Mouse (Mus musculus) adrenal gland, adult 8-10 months (tissue): Measurements from ENCODE around the gene Col9a3. TPM values are rescaled to one million over a fixed set of nuclear protein-coding genes. Genes with fewer than 3 reads are reported as not detected.

Source experiments
- DNase-seq: peaks from one replicate; pipeline ENCODE4 v3.0.0; 2022
- total RNA-seq, 4 experiments: library from RNA; stranded (reverse); gene quantifications; 2 replicates each; pipeline ENCODE4 v1.2.4; 2022

Gene Col9a3
- total RNA-seq, 4 experiments from 2014 or later, result 0.22 to 0.40 (median 0.35) TPM; not detected in 1

- no peak for DNase-seq
Observed at GRCm38 (mm10) chr2:180641576-180642554, 44.3 kb downstream of the Col9a3 start.

- DNase-seq, result no peak
Observed at GRCm38 (mm10) chr2:180642555-180643260, 45.1 kb downstream of the Col9a3 start, which contains the start of gene Tcfl5. Tcfl5 (minus strand) TSS chr2:180642708.

GRCm38 (mm10) chr2:180643626-180644025 is 46.0 kb downstream of the Col9a3 start:
- DNase-seq, result no peak

- no peak for DNase-seq
Observed at GRCm38 (mm10) chr2:180646841-180647240, 49.3 kb downstream of the Col9a3 start.

- DNase-seq, result no peak
Observed at GRCm38 (mm10) chr2:180654666-180655065, 57.1 kb downstream of the Col9a3 start.

- no peak for DNase-seq
Observed at GRCm38 (mm10) chr2:180655150-180655549, 57.6 kb downstream of the Col9a3 start.

GRCm38 (mm10) chr2:180657394-180658013 is 59.9 kb downstream of the Col9a3 start:
- DNase-seq, result peak; percentile 43

- DNase-seq, result no peak
Observed at GRCm38 (mm10) chr2:180658381-180658780, 60.8 kb downstream of the Col9a3 start.

- DNase-seq, result no peak
Observed at GRCm38 (mm10) chr2:180659353-180660150, 62.0 kb downstream of the Col9a3 start.

- DNase-seq, result no peak
Observed at GRCm38 (mm10) chr2:180660521-180660920, 62.9 kb downstream of the Col9a3 start.

GRCm38 (mm10) chr2:180662008-180662407 is 64.4 kb downstream of the Col9a3 start:
- DNase-seq, result no peak

Other genes starting within 250 kb of the Col9a3 start
- under 1 TPM in 3 of 4 experiments, not detected in 1; 0.67 to 0.81 (median 0.73) TPM for gene Slco4a1, start 141.5 kb upstream of the Col9a3 start, total RNA-seq
- not detected for gene Ntsr1, start 97.8 kb upstream of the Col9a3 start, total RNA-seq
- 10 to 100 TPM; 16.1 to 23.9 (median 20.1) TPM for gene Mrgbp, start 16.5 kb upstream of the Col9a3 start, total RNA-seq
- gene Ogfr, start 8.5 kb upstream of the Col9a3 start, total RNA-seq, result 10 to 100 TPM; 36.1 to 41.6 (median 40.6) TPM
- not detected for gene Tcfl5, start 44.9 kb downstream of the Col9a3 start, total RNA-seq
- 10 to 100 TPM; 41.3 to 60.8 (median 49.4) TPM for gene Dido1, start 112.2 kb downstream of the Col9a3 start, total RNA-seq
- 10 to 100 TPM; 58.4 to 65.5 (median 64.0) TPM for gene Gid8, start 112.3 kb downstream of the Col9a3 start, total RNA-seq
- 1 to 10 TPM in 2 of 4 experiments, under 1 TPM in 2; 0.81 to 2.3 (median 1.1) TPM for gene Slc17a9, start 127.5 kb downstream of the Col9a3 start, total RNA-seq
- not detected for gene Bhlhe23, start 179.1 kb downstream of the Col9a3 start, total RNA-seq